Mouse (Mus musculus): ENCODE data around the gene Rgs11. TPM values are rescaled to one million over a fixed set of nuclear protein-coding genes. Genes with fewer than 3 reads are reported as not detected.

The Rgs11 gene
- total RNA-seq (2023): not detected

GRCm38 (mm10) chr17:26202737-26203136, at the start of gene Rgs11:
Rgs11 (plus strand) TSS chr17:26202951.

GRCm38 (mm10) chr17:26198892-26199291, 3.9 kb upstream of the Rgs11 start, which contains the start of gene Pdia2:
Pdia2 (minus strand) TSS chr17:26199087.

GRCm38 (mm10) chr17:26207686-26208085, 4.9 kb downstream of the Rgs11 start, which contains the start of gene Arhgdig:
Arhgdig (minus strand) TSS chr17:26207786.

GRCm38 (mm10) chr17:26244101-26244841, 41.5 kb downstream of the Rgs11 start, which contains the start of gene Fam234a:
Fam234a (minus strand) TSS chr17:26244242.

GRCm38 (mm10) chr17:26252539-26253251, 49.9 kb downstream of the Rgs11 start, which contains the start of gene Luc7l:
Luc7l (plus strand) TSS chr17:26252896.

Other genes starting within 250 kb of the Rgs11 start
- gene Capn15, start 217.2 kb upstream of the Rgs11 start, total RNA-seq (2023): 10 to 100 TPM; 17.0 to 22.0 TPM
- gene Rab11fip3, start 133.4 kb upstream of the Rgs11 start, total RNA-seq (2023): 1 to 10 TPM; 1.7 to 1.9 TPM
- 1 to 10 TPM; 3.8 to 4.5 TPM for gene Decr2, start 112.6 kb upstream of the Rgs11 start, total RNA-seq (2023)
- gene Nme4, start 107.3 kb upstream of the Rgs11 start, total RNA-seq (2023): 1 to 10 TPM; 5.3 to 5.4 TPM
- 10 to 100 TPM; 66.8 to 74.8 TPM for gene Tmem8, start 89.7 kb upstream of the Rgs11 start, total RNA-seq (2023)
- gene Mrpl28, start 79.5 kb upstream of the Rgs11 start, total RNA-seq (2023): 10 to 100 TPM; 34.5 to 41.7 TPM
- 10 to 100 TPM; 37.0 to 40.7 TPM for gene Axin1, start 64.3 kb upstream of the Rgs11 start, total RNA-seq (2023)
- 1 to 10 TPM; 4.4 to 8.5 TPM for gene Pdia2, start 3.9 kb upstream of the Rgs11 start, total RNA-seq (2023)
- gene Arhgdig, start 4.8 kb downstream of the Rgs11 start, total RNA-seq (2023): under 1 TPM; 0.55 to 0.57 TPM
- 10 to 100 TPM; 65.5 to 77.1 TPM for gene Fam234a, start 41.3 kb downstream of the Rgs11 start, total RNA-seq (2023)
- gene Luc7l, start 49.9 kb downstream of the Rgs11 start, total RNA-seq (2023): 10 to 100 TPM; 36.2 to 36.9 TPM
- 10 to 100 TPM; 14.6 to 15.3 TPM for gene Neurl1b, start 211.9 kb downstream of the Rgs11 start, total RNA-seq (2023)